Mouse (Mus musculus) yolk sac, embryonic 10.5 days (tissue): Measurements from ENCODE around the gene Cbs.

Source experiments
- DNase-seq: peaks from one replicate; pipeline ENCODE4 v3.0.0-alpha.2; 2017; ENCODE audit warnings: low spot score

The Cbs gene

GRCm38 (mm10) chr17:31636942-31637811, at the start of gene Cbs:
TSS of gene Cbs (minus strand) at chr17:31637238.
- DNase-seq: peak; percentile 82

- DNase-seq: no peak
These were observed 49.2 kb upstream of the Cbs start for GRCm38 (mm10) chr17:31686225-31686564.

- peak; percentile 82 for DNase-seq
These were observed 48.6 kb upstream of the Cbs start for GRCm38 (mm10) chr17:31685514-31686224.

- DNase-seq: no peak
These were observed 43.4 kb upstream of the Cbs start for GRCm38 (mm10) chr17:31680450-31680849.

- DNase-seq: no peak
These were observed 40.5 kb upstream of the Cbs start, which contains the start of gene Cryaa for GRCm38 (mm10) chr17:31677507-31677906. TSS of gene Cryaa (plus strand) at chr17:31677807.

GRCm38 (mm10) chr17:31674426-31674825, 37.4 kb upstream of the Cbs start:
- DNase-seq: no peak

GRCm38 (mm10) chr17:31672279-31672678, 35.2 kb upstream of the Cbs start:
- DNase-seq: peak; percentile 55

- no peak for DNase-seq
These were observed 34.7 kb upstream of the Cbs start for GRCm38 (mm10) chr17:31671698-31672097.

GRCm38 (mm10) chr17:31670163-31670562, 33.1 kb upstream of the Cbs start:
- DNase-seq: no peak

GRCm38 (mm10) chr17:31668306-31668705, 31.3 kb upstream of the Cbs start:
- no peak for DNase-seq

- peak; percentile 77 for DNase-seq
These were observed 27.7 kb upstream of the Cbs start for GRCm38 (mm10) chr17:31664760-31665159.

GRCm38 (mm10) chr17:31662855-31663254, 25.8 kb upstream of the Cbs start:
- no peak for DNase-seq

GRCm38 (mm10) chr17:31660661-31661250, 23.7 kb upstream of the Cbs start:
- DNase-seq: no peak

- peak; percentile 97 for DNase-seq
These were observed 21.6 kb upstream of the Cbs start, which contains the start of gene U2af1 for GRCm38 (mm10) chr17:31658468-31659185. TSS of gene U2af1 (minus strand) at chr17:31658892.

GRCm38 (mm10) chr17:31658136-31658467, 21.1 kb upstream of the Cbs start:
- DNase-seq: no peak

GRCm38 (mm10) chr17:31657141-31657983, 20.3 kb upstream of the Cbs start:
- DNase-seq: peak; percentile 29

- DNase-seq: no peak
These were observed 19.6 kb upstream of the Cbs start for GRCm38 (mm10) chr17:31656682-31657081.

- DNase-seq: no peak
These were observed 18.3 kb upstream of the Cbs start for GRCm38 (mm10) chr17:31655366-31655765.

- DNase-seq: no peak
These were observed 16.2 kb upstream of the Cbs start for GRCm38 (mm10) chr17:31653277-31653676.

GRCm38 (mm10) chr17:31652152-31652551, 15.1 kb upstream of the Cbs start:
- no peak for DNase-seq
